Mouse (Mus musculus) heart, postnatal 0 days (tissue): ENCODE data around the gene Tmem181a.
"Not testable (repeated sequence)": the region's sequence is repeated elsewhere in the genome, so short reads cannot be mapped to it uniquely, and the experiment has no call there.

Experiments
- CTCF ChIP-seq: IDR thresholded peaks from 2 replicates; pipeline ENCODE4 v1.5.1; 2016; ENCODE audit warnings: antibody characterized with exemption, control low read depth, low read depth
- EP300 ChIP-seq: IDR thresholded peaks from 2 replicates; pipeline ENCODE4 v1.6.1; 2016; ENCODE audit warnings: antibody characterized with exemption, low read depth

DNA sequence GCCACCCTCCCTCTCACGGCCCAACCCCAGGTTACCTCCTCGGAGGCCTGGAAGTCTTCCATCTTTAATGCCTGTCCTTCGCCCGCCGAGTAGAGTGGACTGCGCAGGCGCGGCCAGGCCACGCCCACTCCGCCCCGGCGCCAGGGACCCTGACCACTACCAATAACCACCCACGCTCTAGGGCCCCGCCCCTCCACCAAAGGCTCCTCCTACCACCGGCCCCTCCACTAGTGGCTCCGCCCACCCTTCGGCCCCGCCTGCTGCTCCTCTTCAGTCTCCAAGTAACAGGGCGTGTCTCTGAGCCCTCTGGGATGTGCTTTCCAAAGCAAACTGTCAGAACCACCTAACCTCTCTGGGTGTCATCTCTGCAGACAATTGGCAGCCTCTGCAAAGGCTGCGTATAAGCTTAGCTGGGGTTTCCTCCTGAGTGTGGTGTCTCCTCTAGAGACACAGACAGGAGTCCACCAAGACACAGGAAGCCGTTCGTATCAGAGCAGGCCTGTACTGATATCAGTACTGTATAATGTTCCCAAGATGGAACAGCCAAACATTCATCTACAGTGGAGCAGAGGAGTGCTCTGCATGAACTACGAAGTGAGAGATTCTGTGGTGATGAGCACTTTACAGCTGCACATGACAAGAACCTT is 60.8 kb downstream of the Tmem181a start, which contains the start of gene Dynlt1a:
- not testable (repeated sequence) for TF ChIP-seq CTCF, EP300
